Mouse (Mus musculus) mesoderm, embryonic 11.5 days (tissue): Measurements from ENCODE around the gene Gm17622.

Experiments used
- DNase-seq: peaks from one replicate; pipeline ENCODE4 v3.0.0-alpha.2; 2012; ENCODE audit warnings: low read depth, low spot score

Gene Gm17622

GRCm38 (mm10) chr13:96490433-96490832, at the start of gene Gm17622:
Gene Gm17622, plus strand, starts transcription at chr13:96490733.
- DNase-seq: no peak

GRCm38 (mm10) chr13:96450205-96450856, 40.2 kb upstream of the Gm17622 start:
- no peak for DNase-seq

GRCm38 (mm10) chr13:96450869-96451268, 39.7 kb upstream of the Gm17622 start:
- no peak for DNase-seq

- DNase-seq: no peak
Observed at GRCm38 (mm10) chr13:96451386-96452140, 39.0 kb upstream of the Gm17622 start.

- no peak for DNase-seq
Observed at GRCm38 (mm10) chr13:96452621-96453020, 37.9 kb upstream of the Gm17622 start.

- DNase-seq: no peak
Observed at GRCm38 (mm10) chr13:96454288-96454687, 36.2 kb upstream of the Gm17622 start.

- no peak for DNase-seq
Observed at GRCm38 (mm10) chr13:96457566-96457965, 33.0 kb upstream of the Gm17622 start.

- no peak for DNase-seq
Observed at GRCm38 (mm10) chr13:96458018-96458417, 32.5 kb upstream of the Gm17622 start.

- DNase-seq: no peak
Observed at GRCm38 (mm10) chr13:96458606-96459005, 31.9 kb upstream of the Gm17622 start.

- no peak for DNase-seq
Observed at GRCm38 (mm10) chr13:96462644-96463043, 27.9 kb upstream of the Gm17622 start.

GRCm38 (mm10) chr13:96465315-96465714, 25.2 kb upstream of the Gm17622 start:
- DNase-seq: no peak

- no peak for DNase-seq
Observed at GRCm38 (mm10) chr13:96468678-96469077, 21.9 kb upstream of the Gm17622 start.

- no peak for DNase-seq
Observed at GRCm38 (mm10) chr13:96470556-96470955, 20.0 kb upstream of the Gm17622 start.

- DNase-seq: no peak
Observed at GRCm38 (mm10) chr13:96470957-96471356, 19.6 kb upstream of the Gm17622 start, which contains the start of gene Ankdd1b. Gene Ankdd1b, minus strand, starts transcription at chr13:96471198.

GRCm38 (mm10) chr13:96477226-96477625, 13.3 kb upstream of the Gm17622 start:
- no peak for DNase-seq

- no peak for DNase-seq
Observed at GRCm38 (mm10) chr13:96478991-96479390, 11.5 kb upstream of the Gm17622 start.

GRCm38 (mm10) chr13:96487230-96487629, 3.3 kb upstream of the Gm17622 start:
- DNase-seq: no peak

- no peak for DNase-seq
Observed at GRCm38 (mm10) chr13:96487968-96488367, 2.6 kb upstream of the Gm17622 start.

- DNase-seq: no peak
Observed at GRCm38 (mm10) chr13:96496630-96497029, 6.1 kb downstream of the Gm17622 start.

GRCm38 (mm10) chr13:96499891-96500290, 9.4 kb downstream of the Gm17622 start:
- DNase-seq: no peak

GRCm38 (mm10) chr13:96505661-96506060, 15.1 kb downstream of the Gm17622 start:
- DNase-seq: no peak

GRCm38 (mm10) chr13:96506313-96506712, 15.8 kb downstream of the Gm17622 start:
- DNase-seq: no peak

- DNase-seq: no peak
Observed at GRCm38 (mm10) chr13:96507541-96507940, 17.0 kb downstream of the Gm17622 start.
